Mouse (Mus musculus) ovary, adult 18-20 months (tissue): ENCODE results near the gene Procr.
A peak's percentile ranks its signal among the peaks of the same experiment; 100 is the strongest.

ENCODE experiments used
- DNase-seq: peaks from one replicate; pipeline ENCODE4 v3.0.0; 2022; ENCODE audit warnings: low spot score, mixed read lengths

The Procr gene

DNA sequence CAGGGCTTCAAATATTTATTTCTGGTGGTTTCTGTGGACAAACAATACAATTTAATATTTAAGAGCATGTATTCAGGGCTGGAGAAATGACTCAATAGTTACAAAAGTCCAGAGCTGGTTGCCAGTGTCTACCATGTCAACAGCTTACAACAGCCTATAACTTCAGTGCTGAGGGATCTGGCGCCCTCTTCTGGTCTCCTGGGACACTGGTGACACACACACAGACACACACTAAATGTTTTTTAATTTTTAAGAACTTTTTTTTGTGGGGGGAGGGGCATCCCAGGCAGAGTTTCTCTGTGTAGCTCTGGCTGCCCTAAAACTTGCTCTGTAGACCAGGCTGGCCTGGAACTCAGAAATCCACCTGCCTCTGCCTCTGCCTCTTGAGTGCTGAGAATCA, 4.8 kb downstream of the Procr start:
- no peak for DNase-seq

DNA sequence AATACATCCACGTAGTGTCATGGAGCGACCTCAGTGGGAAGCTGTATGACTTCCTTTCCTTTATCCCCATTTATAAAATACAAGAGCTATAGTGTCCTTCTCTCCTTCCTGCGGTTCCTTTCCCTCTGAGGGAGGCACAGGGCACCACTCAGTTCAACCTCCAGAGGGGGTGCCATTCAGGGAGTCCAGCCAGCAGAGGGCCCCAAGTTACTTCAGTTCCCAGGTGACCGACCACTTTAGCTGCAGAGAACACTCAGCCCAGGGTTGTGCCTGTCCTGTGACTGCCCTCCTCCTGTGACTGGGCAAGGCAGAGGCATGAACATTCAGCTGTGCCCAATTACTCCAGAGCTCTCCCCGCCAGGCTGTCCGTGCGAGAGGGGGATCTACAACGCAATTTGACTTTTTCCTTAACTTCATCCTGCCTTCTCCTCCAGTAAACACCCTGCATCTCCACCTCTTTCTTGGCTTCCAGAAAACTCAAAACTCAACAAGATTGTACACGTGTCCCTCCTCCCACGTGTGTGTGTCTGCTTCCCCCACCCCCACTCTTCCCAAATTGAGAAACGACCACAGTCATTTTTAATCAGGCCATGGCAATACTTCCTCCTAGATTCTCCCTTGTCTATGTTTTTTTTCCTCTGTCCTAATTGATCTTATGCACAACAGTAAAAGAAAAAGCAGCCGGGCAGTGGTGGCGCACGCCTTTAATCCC, 6.1 kb downstream of the Procr start:
- no peak for DNase-seq

DNA sequence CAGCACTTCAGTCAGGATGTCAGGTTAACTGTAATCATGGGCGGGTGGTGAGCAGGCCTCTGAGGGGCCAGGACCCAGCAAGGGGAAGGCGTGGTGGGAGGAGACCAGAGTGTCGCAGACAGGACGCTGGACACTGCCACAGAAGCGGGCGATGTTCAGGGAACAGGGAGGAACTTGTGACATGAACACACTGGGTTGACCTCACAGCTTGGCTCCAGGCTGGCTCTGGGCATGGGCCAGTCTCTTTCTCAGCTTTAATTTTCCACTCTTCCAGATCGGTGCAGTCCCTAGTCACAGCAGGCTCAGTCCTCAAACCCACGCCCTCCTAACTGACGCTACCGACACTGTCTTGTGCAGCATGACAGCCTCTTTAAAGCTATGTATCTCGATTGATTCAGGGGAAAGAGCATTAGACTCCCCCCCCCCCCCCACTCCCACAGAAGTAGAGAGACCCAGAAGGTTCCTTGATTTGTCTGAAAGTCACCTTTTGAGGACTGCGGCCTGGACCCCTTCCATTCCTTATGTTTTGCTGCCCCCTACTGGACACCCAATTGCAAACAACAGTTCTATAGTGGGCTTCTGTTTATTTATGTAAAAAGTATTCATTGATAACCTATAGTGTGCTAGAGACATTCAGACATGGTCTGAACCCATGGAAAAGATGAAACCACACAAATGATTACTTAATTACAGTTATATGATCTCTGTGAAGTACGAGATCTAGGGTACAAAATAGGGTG, 13.9 kb downstream of the Procr start:
- DNase-seq = no peak

DNA sequence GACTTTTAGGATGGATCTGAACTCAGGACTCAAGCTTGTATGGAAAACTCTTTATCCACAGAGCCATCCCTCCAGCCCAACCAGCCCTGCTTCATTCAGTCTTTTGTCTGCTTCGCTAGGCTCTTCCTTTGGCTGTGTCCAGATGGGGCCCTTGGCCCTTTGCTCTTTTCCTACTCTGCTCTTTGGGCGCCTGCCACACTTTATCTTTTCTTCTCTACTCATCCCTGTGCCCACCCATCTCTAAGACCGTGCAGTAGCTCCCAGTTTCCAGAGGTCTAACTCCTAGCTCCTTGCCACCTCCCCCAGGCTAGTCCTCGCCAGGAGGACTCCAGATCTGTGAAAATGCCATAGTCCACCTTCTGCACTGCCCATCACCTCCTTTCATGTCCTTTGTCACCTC, 22.7 kb downstream of the Procr start:
- DNase-seq = no peak

DNA sequence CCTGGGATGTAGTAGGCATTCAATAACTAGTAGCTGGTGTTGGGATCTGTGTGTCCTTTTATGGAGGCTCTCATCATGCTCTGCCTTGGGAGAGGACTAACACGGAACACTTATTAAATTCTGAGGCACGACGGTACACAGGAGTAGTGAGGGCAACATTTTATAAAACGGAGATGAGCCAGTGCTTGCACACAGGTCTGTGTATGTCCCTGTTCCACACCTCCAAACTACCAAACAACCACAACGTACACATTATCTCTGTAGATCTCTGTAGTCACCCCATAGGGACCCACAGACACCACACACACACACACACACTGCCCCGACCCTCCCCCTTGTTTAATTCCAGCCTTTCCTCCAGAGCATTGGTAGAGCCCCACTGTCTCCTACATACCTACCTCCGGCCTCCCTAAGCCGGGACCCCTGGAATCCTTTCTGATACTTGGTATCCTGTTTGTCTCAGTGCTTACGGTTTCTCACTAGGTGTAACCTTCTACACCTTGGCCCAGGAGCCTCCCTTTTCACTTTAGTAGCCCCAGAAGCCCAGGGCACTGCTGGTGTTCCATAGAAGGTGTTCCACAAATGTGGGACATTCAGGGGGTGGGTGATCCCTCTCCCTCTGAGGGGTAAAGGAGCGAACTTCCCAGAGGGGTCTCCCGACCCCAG, 23.5 kb downstream of the Procr start:
- no peak for DNase-seq

DNA sequence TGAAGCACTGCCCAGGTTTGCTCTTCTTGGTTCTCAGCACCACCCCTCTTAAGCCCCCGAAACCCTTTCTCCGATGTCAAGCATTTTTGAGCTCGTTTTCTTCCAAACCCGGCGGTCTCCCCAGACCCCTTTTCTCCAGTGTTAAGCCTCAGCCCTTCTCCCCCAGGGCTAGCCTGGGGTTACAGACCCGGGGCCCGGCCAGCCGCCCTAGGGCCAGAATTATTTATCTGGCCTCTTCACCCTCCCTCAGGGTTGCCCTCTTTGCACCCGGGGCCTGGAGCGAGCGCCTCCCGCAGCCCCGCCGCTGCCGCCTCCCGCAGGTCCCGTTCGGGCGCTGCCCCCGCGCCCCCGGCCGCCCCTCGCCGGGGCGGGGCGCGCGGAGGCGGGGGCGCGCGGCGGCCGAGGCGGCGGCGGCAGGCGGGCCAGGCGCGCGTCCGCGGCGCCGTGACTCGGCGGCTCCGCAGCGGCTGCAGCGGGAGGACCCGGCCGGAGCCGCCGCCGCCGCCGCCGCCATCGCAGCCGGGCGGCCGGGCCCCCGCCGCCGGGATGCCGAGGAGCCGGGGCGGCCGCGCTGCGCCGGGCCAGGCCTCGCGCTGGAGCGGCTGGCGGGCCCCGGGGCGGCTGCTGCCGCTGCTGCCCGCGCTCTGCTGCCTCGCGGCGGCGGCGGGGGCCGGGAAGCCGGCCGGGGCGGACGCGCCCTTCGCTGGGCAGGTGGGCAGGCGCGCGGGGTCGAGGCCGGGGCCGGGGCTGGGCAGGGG, 24.2 kb downstream of the Procr start, which contains the start of gene Mmp24:
Mmp24 (plus strand) TSS at position 416 of the 758 bp plus-strand sequence.
- no peak for DNase-seq

DNA sequence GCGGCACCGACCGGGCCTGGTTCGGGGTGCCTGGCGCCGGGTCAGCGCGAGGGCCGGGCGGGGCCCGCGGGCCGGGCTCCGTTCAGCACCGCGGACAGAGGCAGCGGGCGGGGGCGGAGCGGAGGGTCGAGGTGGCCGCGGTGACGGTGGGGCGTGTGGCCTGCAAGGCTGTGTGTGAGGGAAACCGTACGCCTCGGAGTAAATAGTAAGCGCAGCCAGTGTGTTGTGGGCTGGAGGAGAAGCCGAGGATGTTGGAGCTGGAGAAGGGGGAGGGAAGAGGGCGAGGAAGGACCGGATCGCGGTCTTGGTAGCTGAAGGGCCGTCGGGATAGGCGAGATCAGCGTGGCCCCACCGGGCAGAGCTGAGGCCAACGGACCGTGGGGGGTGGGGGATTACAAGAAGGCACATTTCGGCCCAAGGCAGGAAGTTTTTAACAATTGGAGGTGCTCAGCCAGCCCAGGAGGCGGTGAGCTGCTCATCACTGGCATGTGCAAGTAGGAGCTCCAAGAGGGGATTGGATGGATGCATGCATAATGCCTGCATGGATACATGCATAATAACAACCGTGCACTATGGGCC, 24.9 kb downstream of the Procr start:
- peak; percentile 15 for DNase-seq

DNA sequence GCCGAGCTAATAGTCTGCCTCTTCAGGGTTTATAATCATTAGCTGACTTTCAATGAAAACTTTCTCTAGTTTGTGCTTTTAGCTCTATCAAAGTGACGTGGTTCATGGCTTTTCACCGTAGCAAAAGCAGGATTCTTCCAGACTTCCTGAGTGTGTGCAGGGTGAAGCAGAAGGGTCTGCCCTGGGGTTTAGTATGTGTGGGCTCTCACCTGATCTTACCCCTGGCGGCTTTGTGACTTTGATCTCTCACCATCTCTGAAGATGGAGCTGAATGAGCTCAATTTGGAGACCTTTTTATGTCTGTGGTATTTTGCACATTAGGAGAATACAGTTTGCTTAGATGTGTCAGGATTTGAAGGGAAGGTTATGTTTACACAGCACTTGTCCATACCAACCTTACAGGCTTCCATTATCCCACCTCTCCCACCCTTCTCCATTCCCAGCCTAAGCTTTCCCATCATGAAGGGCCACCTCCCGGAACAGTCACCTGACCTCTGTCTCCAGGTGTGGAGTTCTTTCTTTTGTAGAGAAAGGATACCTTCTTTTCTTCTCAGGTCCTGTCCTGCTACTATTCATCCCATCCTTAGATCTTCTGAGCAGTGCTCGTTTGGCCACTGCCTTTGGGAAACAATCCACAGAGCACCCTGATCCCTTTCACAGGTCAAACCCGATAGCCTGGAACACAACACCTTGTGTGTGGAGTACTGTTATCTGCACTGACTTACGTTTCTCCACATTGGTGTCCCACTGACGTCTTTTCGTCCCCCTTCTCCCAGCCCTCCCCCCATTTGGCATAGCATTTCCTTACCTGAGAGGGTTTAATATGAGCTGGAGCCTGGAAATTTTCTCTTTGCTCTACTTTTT, 26.1 kb downstream of the Procr start:
- DNase-seq = no peak

DNA sequence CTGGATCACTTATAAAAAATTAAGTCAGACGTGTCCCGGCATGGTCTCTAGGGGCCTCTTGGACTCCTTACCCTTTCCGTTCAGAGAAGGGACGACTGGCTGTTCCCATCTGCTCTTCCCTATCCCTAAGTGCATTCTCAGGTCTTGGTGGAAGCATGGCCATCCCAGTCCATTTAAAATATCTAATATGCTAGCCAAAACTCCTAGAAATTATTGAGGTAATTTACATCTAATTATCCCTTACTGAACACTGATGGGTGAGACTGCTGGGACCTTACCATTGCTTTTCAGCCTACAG, 26.7 kb downstream of the Procr start:
- no peak for DNase-seq

DNA sequence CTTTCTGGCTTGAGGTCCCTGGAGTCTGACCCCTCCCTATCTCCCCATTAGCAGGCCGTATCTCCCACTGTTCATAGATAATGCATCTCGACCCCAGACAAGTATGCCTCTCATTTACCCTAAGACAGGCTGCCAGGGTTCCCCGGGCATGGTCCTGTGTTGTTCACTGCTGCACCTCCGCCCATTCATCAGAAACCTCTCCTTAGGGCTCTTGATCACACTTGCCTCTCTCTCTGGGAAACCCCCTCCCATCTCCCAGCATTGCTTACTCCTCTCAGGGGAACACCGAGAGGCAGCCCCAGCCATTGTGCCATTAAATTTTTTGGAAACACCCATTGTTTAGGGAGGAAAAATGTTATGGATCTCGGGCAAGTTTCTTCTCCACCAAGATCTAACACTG, 27.1 kb downstream of the Procr start:
- DNase-seq = no peak

DNA sequence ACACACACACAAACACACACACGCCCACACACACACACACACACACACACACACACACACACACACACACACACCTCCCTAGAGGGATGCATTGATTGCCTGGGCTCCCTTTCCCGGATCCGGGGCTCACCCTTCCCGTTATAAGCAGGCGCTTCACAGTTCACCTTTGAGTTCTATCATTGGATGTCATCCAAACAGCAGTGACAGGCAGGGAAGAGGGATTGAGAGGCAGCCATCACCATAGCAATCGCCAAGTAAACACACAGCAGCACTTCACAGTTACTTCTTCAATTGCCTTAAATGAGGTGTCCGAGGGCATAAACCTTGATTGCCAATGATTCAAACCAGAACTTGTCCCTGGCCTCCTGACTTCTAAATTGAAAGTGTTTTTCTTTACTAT, 28.1 kb downstream of the Procr start:
- no peak for DNase-seq

DNA sequence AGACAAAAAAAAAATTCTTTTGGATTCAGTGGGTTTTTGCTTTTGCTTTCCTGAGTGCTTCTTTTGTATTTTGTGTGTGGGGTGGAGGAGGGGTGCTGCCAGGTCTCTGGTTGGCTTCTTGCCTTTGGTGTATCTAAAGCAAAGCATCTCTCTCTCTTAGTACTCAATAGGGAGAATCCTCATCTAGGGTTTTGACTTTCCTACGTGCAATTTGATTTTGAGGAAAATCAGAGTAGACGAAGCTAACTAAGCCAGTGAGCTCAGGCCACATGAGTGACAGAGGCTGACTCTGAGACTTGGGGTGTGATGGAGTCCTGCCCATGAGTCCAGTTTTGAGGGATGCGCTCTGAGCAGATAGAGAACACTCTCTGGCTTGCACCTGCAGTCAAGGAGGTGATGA, 28.6 kb downstream of the Procr start:
- no peak for DNase-seq

DNA sequence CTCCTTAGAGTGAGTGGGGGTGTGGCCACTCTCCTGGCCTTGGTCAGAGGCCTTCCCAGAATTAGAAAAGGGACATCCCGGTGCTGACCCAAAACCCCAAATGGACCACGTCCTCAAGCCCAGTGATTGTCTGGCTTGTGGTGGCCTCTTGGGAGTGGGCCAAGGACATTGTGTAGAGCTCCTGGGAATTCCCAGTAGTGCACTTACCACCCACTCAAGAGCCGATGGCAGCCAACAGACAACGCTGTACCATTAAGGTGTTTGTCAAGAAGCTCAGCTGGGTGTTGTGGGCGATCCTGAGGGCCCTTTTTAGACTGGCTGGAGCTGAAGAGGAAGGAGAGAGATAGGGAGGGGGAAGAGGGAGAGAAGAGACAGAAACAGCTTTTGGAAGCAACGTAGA, 33.6 kb downstream of the Procr start:
- no peak for DNase-seq

DNA sequence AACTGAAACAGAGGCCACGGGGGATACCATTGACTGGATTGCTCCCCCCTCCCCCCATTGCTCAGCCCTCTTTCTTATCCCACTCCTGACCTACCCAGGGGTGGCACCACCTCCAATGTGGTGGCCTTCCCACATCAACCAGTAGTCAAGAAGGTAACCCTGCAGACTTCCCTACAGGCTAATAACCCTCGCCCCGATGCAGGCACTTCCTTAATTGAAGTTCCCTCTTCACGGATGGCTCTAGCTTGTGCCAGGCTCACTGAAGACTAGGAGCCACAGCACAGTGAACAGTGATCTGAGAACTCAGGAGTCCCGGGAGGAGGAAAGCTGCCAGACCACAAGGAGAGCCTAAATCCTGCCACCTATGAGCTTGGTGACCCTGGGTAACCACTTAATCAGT, 36.0 kb downstream of the Procr start:
- DNase-seq = no peak

DNA sequence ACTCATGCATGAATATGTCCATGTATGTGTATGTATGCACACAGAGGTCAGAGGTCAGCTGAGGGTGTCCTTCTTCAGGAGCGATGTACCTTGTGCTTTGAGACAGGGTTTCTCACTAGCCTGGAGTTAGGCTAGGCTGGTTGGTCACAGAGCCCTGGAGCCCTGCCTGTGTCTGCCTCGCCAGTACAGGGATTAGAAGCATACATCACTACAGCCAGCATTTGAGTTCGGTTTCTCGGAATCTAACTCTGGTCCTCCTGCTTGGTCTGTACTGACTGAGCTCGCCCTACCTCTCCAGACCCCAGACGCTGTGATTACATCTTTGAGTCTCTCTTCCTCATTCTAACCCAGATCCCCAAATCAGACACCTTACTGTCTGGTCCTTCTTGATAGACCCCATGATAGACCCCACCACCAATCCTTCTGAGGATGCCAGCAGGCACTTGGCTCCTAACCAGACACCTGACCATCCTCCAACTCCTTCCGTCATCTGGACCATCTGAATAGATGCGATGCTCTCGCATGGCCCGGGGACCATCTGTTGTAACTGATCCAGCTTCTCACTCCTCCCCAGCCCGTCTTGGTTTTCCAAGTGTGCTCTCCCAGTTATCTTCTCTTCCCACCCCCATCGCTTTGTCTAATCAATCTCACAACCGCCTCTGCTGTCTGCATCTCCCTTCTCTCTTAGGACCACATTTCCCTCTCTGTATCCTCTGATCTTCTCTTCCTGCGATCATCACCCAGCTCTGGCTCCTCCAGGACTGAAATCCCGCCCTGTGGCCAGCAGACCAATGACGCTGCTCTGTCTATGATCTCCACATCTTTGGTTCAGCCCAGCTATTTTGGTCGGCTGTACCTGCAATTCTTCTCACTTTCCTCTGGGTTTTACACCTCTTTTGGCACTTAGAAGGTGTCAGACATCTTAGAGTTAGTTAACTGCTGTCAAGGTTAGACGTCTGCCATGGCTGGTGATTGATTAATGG, 37.3 kb downstream of the Procr start:
- no peak for DNase-seq

DNA sequence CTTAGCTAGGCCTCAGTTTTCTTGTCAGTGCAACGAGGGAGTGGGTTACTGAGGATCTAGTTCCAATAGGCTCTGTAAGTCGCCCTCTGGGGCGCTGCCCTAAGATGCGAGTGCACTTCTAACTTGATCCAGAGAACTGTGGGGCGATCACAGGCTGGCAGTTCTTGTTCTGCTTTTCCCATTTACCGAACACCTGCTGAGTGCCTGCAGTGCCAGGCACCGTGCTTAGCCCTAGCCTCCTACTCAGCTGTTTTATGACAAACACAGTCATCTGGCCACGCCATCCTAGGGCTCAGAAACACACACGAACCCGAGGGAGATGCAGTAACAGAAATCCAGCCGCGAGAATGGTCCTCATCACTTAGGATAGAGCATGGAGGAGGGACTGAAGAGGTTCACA, 42.0 kb downstream of the Procr start:
- no peak for DNase-seq

DNA sequence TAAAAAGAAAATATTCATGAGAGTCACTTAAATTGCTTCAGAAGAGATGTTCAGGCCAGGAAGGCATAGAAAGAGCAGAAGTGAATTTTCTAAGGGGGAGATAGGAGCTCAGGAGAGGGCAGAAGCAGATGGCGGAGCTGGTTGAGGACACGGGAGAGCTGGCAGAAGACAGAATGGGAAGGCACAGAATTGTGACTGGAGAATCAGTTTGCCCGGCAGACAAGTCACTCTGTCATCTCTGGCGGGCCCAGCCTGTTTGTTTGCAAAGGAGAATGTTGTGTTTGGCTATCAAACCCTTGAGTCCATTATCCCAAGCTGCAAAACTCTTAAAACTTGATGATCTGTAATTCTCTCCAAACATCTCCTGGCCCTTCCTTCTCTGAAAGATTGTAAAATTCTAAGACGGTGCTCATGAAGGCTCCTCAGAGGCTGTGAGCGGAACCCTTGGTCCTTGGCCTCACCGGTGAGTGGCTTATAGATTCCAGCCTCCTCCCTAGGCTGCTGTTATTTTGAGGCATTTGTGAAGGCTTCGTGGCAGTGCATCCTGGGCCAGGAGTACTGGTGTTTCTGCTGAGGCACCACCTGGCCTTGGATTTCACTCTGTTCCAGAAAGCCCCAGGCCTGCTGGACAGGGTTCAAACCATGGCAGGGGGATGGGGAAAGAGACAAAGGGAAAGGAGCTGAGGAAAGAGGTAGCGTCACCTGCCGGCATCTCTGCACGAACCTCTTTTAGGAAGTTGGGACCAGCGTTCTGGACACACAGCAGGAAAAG, 43.9 kb downstream of the Procr start:
- DNase-seq = no peak

DNA sequence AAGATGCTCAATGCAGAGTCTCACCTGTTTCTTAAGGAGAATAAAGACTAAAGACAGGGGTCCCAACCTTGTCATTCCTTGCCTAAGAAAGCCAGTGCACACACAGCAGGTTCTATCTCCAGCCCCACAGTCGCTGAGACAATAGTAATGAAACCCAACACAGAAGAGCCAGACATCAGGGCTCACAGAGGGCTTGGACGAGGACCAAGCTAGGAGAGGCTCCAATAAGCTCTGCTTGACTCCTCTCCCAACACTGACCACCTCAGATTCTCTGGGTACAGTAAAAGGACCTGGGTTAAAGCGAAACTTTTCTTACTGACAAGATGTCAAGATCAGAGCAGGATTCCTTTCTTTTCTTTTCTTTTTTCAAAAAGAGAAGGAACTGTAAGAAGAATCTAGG, 47.7 kb downstream of the Procr start:
- no peak for DNase-seq

DNA sequence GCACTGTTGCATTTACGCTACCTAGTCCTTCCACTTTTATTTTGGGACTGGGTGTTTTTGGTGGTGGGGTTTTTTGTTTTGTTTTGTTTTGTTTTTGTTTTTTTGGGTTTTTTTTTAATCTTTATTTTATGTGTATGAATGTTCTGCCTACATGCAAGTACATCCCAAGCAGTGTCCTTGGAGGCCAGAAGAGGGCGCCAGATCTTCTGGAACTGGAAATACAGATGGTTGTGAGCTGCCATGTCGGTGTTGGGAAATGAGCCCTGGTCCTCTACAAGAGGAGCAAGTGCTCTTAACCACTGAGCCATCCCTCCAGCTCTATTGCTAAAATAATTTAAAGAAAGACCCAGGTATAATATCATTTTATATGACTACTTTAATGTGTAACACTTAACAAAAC, 51.8 kb downstream of the Procr start:
- DNase-seq = no peak
